Mouse (Mus musculus) activated CD4-positive, CD25-positive, alpha-beta regulatory T cell, adult 4 months (primary cell): ENCODE results near the gene Kifap3. TPM values are rescaled to one million over a fixed set of nuclear protein-coding genes. Genes with fewer than 3 reads are reported as not detected.

Experiments used
- ATAC-seq: one replicate; pipeline ENCODE4 v1.8.0; 2017
- polyA plus RNA-seq, 2 experiments: library from polyadenylated mRNA; unstranded; fragments of 100-300 nt; shearing (Covaris generic); gene quantifications; one replicate each; pipeline ENCODE4 v1.2.1; 2017

Gene Kifap3
- polyA plus RNA-seq, 2 experiments from 2014 or later = 1.6 to 2.9 TPM

DNA sequence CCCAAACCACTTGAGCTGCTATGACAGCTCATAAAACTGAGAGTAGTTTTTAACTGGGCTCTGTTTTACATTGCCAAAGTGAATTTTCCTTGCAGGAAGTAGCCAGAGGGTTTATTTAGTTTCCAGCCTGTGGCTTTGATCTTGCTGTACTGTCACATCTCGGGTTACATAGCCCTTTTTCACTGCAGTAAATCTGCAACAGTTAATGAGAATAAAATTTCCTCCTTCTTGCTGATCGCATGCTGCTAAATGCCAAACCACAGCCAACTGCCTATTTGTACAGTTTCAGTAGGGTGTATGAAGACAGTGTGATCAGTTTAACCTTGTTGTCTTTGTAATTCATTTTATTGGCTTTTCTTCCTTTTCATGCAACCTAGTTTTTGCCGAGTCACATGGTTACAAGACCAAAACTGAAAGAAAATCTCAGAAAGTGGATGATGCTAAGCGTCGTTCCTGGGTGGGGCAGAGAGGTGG, 118.9 kb downstream of the Kifap3 start:
- peak; percentile 74 for ATAC-seq

DNA sequence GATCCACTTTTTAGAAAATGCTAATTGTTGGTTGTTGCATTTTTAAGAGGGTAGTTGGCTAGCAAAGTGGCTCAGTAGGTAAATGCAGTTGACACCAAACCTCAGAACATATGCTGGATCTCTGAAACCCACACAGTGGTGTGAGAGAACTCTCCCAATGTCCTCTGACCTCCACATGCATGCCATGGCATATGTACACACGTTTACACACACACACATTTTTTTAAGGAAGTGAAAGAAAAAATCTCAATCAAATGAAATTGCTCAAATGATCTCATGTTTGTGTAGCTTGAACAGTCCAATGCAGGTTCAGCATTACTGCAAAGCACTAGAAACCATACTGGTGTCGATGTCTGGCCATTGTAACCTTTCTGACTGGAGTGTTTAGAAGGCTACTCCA, 120.2 kb downstream of the Kifap3 start:
- no peak for ATAC-seq

DNA sequence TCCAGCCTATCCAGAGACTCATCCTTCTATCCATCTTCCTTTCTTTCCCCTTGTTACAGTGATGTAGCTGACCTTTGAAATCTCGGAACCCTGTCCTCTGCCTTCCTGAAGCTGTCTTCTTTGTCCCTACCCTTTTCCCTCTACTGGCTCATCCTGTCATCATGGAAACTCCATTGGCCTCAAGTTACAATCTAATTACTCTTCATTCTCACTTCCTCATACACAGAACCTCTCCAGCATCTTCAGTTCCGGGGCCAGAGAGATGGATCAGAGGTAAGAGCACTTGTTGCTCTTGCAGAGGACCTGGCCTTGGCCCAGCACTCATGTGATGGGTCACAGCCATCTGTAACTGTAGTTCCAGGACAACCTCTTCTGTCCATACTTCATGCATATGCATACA, 120.8 kb downstream of the Kifap3 start:
- no peak for ATAC-seq

DNA sequence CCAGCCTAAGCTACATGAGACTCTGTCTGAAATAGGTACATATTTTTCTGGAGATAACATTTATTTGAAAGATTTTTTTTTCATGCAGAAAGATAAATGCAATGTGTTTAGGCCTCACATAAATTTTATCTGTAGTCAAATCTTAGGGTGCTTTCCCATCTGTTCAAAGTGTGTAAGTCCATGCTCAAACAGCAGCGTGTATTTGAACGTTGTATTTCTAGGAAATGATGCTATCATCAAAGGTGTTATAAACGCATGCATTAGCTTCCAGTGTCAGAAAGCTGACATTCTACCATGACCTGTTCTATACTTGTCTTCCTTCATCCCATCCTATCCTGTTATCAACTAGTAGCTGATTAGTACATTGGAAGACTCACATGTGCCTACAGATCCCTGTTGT, 124.0 kb downstream of the Kifap3 start:
- peak; percentile 68 for ATAC-seq

DNA sequence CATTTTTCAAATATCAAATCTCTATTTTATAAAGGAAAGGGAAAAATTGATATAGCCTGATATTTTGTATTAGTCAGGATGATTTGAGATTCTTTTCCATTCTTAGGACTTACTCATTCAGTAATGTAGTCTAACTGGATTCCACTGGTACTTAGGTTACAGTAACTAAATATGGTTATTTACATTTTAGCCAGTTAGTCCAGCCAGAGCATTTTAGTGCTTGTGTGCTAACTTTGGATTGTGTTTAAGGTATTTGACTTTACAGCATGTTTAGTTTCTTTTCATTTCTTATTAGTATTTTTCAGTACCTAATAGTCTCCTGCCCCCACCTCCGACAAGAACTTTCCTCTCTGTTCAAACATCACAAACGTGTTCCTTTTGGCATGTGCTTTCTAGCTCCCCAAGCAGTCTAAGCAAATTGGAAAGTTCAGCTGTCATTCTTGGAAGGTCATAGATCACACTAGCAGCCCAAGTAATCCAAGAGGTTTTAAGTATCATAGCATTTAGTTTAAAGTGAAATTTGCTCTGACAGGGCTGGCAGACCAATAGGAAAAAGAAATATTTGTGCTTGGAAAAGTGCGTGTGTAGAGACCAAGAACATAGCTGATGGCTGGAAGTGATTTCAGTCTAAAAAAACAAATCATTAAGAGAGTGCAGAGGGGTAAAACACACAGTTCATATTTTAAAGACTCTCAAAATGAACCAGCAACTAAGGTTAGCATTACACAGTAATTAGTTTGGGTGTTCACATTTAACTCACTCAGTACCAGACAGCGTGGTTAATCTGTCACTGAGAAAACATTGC, 127.8 kb downstream of the Kifap3 start:
- no peak for ATAC-seq

DNA sequence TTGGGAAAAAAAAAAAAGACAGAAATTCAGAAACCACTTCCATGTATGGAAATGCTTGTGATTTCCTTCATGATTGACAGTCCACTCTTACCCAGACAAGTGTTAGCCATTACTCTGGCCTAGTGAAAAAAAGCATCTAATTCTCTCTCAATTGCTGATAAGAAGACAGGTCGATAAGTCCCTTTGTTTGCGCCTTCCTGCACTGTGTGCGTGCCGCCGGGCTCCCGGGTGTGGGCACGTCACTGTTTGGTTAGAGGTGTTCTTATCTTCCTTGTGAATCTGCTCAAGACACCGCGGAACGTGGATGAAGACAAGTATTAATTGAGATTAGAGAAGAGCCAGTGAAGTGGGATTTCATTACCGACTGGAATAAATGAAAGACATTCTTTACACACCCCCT, 129.0 kb downstream of the Kifap3 start:
- no peak for ATAC-seq

DNA sequence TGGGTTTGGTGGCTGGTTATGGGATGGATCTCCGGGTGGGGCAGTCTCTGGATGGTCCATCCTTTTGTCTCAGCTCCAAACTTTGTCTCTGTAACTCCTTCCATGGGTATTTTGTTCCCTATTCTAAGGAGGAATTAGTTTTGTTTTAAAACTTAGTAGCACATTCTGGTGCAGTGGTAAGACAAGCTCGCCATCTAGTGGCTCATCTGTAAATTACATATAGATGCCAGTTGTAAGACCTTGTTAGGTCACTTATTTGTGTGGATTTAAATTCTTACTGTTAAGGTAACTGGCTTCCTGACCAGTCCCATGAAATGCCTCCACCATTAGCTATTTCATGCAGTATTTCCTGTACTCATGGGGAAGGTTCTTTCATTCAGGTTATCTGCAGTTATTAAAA, 131.0 kb downstream of the Kifap3 start:
- ATAC-seq = peak; percentile 73

DNA sequence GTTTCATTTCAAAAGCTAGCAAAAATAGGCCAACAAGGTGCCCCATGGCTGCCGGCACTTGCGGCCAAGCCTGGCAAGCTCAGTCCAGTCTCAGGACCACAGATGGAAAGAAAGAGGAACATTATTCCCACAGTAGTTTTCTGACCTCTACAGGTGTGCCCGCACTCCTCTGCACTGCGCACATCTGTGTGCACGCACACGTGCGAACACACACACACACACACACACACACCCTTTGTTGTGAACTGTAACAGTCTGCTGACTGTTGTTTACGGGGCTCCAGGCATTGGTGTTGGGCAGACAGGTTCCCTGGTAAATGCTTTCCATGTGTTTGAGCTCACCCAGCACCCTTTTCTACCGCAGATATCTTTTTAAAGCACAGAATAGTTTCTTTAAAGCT, 131.4 kb downstream of the Kifap3 start:
- ATAC-seq = no peak

DNA sequence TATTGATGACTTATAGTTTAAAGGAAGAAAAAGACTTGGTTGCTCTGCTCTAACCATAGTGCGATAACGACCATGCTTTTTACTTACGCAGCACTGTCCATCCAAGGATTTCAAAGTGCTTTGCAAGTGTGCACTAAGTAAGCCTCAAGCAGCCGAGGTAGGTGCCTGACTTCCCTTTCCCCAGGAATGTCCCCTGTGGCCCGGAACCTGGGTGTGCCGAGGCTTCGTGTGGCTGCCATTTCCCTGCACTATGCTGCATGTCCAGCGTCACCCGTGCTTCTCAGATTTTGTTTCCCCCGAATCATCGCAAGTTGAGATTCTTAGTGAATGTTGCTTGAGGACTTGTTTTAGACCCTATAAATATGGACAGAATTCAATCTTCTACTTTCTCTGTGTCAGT, 132.6 kb downstream of the Kifap3 start:
- ATAC-seq = no peak

DNA sequence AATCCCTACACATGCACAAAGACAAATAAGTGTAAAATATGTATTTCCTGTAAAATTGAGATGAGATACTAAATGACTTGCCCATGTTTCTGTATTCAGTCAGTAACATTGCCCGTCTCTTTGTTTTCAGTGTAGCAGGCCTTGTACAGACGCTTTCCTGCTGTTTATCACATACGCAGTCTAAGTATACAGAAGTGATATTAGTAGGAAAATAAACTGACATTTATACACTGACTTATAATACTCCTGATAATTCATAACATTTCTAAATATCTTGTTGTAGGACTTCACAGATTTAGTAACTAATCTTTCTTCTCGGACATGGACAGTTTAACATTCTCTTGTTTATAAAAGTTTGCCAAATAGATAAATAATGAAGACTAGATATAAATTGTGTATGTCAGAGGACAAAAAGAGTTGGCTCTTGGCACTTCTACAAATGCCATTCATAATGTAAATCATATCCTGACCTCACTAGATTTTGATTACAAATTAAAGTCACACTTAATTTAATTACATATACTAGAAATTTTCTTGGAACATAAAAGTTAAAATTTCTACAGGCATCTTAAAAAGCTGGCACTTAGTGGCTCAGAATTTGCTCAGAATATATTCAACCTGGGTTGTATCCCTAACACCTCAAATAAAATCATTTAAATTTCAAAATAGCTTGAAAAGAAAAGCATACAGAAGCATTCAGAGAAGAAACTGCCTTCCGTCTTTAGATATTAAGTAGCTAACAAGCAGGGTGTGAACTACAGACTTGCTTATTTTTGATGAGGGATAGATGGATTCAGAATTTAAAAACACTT, 138.2 kb downstream of the Kifap3 start:
- ATAC-seq = no peak

DNA sequence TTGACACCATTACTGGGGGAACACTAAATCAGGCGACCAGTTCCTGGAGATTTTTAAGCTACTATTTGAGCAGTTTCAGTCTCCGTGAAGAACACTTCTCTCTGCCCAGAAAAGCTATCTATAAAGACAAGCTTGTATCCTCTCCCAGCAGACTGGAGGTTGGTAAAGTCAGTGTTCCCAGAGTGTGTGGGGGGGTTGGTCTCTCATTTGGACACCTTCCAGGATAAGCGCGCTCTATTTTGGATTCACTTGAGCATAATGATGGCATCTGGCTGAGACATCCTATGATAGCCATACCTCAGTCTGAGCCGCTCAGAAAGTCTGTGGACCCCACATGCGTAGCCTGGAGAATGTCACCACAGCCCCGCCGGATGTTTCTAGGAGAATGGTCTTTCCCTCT, 144.7 kb downstream of the Kifap3 start:
- ATAC-seq = no peak

DNA sequence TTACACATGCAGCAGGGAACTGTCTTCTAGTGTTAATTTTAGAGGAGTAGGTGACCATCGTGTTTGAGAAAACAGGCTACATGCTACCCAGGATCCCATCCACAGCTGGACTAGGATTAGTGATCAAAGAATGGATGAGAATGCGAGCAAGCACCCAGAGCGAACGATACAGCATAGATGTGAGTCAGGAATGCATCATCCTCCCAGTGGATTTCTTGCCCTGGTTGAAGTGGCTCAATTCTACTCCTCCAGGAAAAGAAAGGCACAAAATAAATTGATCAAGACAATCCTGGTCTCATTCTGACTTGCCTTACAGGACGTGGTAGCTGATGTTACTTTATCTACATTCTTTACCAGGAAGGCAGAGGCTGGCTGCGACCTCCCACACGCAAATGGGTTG, 149.5 kb downstream of the Kifap3 start, which contains the start of gene Scyl3:
Scyl3 (plus strand) TSS at position 255 of the 400 bp plus-strand sequence.
- no peak for ATAC-seq

DNA sequence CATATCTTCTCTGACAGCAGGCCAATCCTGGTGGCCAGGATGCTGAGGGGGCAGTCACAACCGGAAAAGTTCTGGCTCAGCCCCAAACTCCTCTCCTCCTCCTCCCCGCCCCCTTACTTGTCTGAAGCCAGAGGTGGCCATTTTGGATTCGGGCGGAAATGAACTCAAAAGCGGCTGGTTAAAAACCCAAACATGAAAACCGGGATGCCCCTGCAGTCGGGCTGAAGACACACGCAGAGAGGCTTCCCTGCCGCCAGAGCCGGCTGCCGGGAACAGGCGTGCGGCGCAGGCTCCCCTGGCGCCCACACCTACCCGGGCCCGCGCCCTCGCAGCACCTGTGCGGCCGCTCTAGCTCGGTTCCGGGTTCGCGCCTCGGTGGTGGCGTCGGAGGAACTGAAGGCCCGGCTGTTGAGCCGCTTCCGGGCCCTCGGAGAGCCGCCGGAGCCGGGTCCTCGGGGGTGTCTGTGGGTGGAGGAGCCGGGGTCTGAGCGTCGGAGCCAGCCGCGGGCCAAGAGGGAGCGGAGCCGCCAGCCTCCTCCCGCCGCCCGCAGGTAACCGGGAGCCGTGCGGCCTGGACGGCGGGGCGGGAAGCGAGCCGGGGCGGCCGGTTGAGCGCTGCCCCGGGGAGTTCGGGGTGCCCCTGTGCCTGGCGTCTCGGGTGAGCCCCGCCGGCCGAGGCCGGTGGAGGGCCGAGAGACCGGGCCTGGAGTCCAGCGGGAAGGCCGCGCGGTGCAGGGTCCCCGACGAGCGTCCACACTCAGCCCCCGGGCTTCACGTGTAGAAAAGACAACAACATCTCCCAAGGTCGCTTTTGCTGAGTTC, 150.5 kb downstream of the Kifap3 start:
- peak; percentile 84 for ATAC-seq

DNA sequence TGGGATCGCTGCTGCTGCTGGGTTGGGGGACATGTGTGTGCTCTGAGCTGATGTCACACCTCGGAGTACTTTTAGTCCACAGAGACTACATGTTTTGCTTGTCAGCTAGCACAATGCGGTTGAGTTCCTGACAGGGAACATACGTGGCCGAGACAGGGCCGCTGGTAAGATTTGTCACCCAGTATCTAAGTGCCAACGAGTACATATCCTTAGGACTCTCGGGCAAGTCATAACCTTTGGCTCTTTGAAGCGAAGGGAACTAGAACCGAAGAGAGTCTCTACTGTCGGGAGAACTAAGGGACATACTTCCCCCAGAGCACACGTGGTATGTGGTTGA, 151.0 kb downstream of the Kifap3 start:
- peak; percentile 16 for ATAC-seq

DNA sequence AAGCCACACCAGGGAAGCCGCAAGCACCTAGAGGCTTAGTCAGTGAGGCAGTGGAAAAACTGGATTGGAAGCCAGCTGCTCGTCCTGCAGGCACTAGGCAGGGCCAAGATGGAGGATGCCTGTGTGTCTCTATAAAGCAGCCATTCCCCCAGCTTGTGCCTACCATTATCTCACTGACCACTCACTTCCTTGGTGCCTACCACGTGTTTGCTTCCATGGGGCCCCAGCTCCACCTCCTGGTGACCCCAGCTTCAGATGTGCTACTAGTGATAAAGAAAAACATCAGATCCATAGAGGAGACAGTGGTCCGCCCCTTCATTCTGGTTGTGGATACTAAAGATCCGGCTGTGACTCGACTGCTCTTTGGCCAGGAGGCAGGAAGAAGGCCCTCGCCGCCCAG, 152.4 kb downstream of the Kifap3 start:
- ATAC-seq = no peak

DNA sequence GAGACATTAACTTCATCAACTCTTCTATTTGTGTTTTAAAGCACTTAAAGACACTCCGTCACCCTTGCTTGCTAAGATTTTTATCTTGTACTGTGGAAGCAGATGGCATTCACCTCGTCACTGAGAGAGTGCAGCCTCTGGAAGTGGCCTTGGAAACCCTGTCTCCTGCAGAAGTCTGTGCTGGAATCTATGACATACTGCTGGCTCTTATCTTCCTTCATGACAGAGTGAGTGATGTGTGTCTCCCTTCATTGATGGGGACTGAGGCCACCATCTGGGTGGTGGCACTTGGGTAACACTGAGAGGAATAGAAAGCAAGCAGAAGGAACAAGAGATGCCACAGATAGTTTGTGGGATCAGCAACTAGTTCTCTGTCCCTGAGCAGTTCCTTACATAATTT, 155.2 kb downstream of the Kifap3 start:
- ATAC-seq = no peak

DNA sequence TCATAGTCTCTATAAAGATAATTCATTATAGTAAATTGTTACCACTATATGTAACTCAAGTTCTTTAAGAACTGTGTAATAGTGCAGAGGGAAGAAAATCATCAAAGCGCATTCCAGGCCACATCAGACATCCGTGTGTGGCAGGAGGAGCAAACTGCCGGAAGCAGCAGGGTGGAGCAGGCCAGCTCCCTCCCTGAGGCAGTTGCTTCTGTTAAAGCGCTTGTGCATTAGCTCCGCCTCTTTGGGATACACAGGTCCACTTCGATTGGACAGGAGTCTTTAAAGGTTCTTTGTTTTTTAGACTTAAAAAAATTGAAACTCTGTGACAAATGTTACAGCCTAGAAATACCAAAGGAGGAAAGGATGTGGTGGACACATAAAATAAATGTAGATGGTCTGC, 162.7 kb downstream of the Kifap3 start:
- ATAC-seq = no peak

DNA sequence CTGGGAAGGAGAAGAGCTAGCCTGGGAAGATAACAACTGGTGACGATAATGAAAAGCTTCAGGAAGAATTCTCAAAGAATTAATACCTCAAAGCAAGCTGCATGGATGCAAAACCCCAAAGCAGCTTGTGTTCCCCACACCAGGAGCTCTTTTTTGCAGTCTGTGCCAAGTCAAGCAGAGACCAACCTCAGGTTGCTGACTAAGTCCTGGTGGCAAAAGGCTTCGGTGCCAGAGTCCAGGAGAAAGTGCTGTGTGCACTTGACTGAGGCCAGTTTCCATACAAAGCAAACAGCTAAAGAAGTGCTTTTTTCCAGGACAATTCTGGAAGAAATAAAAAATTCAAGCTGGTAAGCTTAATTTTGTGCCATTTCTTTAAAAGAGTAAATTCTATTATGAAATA, 174.0 kb downstream of the Kifap3 start:
- no peak for ATAC-seq

DNA sequence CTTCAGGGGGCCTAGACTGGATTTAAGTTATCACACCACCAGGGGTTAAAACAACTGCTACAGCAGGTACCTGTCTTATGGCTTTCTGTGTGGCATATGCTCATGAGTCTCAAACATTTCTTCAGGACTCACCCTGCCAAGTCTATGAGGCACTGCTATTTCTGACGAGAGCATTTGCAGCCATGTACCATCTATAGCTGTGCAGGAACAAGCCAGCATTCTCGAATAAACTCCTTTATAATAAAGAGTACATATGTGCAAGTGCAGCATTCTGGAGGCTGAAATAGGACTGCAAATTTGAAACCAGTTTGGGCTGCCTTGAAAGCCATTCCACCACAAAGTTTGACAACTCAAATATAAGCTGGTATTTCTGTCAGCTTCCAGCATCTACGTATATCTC, 178.7 kb downstream of the Kifap3 start:
- no peak for ATAC-seq

DNA sequence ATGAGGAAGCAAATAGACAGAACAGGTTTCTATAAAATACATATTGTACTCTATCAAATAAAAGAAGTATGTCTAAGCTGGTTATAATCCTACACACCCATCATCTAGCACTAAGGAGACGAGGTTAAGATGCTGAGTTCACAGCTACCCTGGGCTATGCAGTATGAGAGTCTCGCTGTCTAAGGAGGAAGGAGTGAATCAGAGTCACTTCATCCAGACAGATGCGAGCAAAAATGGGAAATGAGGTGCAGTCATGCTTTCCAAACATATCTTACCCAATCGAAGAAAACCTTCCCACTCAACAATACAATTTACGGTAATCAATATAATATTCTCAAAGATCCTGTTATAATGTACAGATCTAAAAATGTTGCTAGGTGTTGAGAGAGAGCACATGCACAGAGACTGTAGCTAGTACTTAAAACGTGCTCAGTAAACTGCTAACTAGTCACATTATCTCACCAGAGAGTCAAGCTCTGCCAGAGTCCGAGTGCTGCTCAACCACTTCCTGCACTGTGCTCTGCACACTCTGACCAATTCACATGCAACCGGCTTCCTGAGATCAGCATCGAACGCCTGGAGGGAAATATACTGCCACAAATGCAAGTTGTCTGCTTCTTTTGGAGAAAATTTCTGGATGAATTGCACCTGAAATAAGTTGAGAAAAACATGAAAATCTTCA, 184.8 kb downstream of the Kifap3 start:
- ATAC-seq = no peak
